Mouse (Mus musculus): ENCODE measurements around the gene Hoxd1.

DNA sequence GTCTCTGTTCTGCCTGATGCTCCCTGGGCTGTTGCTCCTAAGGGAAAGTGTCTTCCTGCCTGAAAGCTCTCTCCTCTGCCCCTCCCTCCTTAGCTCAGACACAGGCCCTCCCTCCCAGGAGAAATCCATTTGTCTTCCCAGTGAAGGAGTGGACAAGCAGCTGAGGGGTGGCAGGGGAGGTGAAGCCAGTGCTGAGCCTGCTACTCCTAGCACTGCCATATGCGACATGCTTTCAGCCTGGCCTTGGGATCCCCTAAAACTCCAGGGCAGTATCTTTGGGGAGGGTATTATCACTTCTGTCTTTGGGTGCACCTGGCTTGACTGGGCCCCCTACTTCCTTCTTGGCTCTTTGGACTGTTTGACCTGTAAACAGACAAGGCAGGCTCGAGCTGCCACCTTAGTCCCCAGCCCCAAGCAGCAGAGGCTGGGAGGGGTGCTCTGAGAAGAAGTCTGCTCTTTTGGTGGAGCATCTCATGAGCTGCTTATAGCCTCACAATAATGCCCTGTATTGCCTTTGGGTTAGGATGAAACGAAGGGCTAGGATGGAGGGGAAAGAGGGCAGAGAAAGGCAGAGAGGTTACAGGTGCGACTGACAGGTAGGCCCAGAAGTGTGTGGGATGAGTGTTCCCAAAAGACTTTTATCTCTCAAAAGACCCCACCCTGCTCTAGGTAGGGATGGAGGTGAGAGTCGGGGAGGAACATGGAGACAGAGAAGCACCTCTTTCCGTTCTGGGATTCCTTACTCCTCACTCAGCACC is 17.1 kb upstream of the Hoxd1 start:
- TF ChIP-seq CTCF (IDR thresholded peaks at IDR 0.05; ENCODE audit: low read depth, low read length) (no peak), POLR2A (IDR thresholded peaks at IDR 0.05; ENCODE audit: extremely low read depth, insufficient read depth, low read length) (no peak)
